Mouse (Mus musculus): ENCODE results near the gene Gpc2. TPM values are rescaled to one million over a fixed set of nuclear protein-coding genes. Genes with fewer than 3 reads are reported as not detected.

Gene Gpc2
- total RNA-seq, 2 experiments from 2014 or later = 0.06 TPM; not detected in 1

GRCm38 (mm10) chr5:138226491-138226890 is 53.3 kb downstream of the Gpc2 start:
- no peak for TF ChIP-seq CTCF (IDR thresholded peaks at IDR 0.05)
- no peak overlapping the region for H3K4me3 ChIP-seq
- no peak for DNase-seq
- intact Hi-C loops (cut with DNase I) = no loop called here
- no peak overlapping the region for H3K27ac ChIP-seq

- Histone ChIP-seq H3K27ac (no peak within 1 kb of the TSS), H3K4me3 (no peak within 1 kb of the TSS)
- intact Hi-C loops (cut with DNase I) = no loop called here
- DNase-seq = no peak
- TF ChIP-seq CTCF (IDR thresholded peaks at IDR 0.05) = no peak
These were observed 54.1 kb downstream of the Gpc2 start, which contains the start of gene Nxpe5 for GRCm38 (mm10) chr5:138225700-138226099. Gene Nxpe5, plus strand, starts transcription at chr5:138225898.

Other genes with a start within 250 kb of the Gpc2 start
- not detected for gene Smok3c, start 226.8 kb downstream of the Gpc2 start, total RNA-seq (2021)
- gene Zkscan1, start 194.9 kb downstream of the Gpc2 start, total RNA-seq (2021) = 10 to 100 TPM; 10.7 to 10.8 TPM
- 10 to 100 TPM; 12.7 to 17.0 TPM for gene Zscan21, start 163.1 kb downstream of the Gpc2 start, total RNA-seq (2021)
- gene Zfp113, start 124.3 kb downstream of the Gpc2 start, total RNA-seq (2021) = 1 to 10 TPM; 3.7 to 6.9 TPM
- gene Cops6, start 118.9 kb downstream of the Gpc2 start, total RNA-seq (2021) = 100 to 1,000 TPM in 1 of 2 experiments, 10 to 100 TPM in 1; 97.7 to 111 TPM
- gene Ap4m1, start 108.0 kb downstream of the Gpc2 start, total RNA-seq (2021) = 10 to 100 TPM in 1 of 2 experiments, 1 to 10 TPM in 1; 8.4 to 10.3 TPM
- gene Mcm7, start 107.6 kb downstream of the Gpc2 start, total RNA-seq (2021) = 1 to 10 TPM; 8.6 to 9.0 TPM
- gene Taf6, start 92.6 kb downstream of the Gpc2 start, total RNA-seq (2021) = 10 to 100 TPM; 30.5 to 33.1 TPM
- gene Cnpy4, start 92.5 kb downstream of the Gpc2 start, total RNA-seq (2021) = 1 to 10 TPM; 2.3 to 4.2 TPM
- 1 to 10 TPM; 1.3 to 1.4 TPM for gene Mblac1, start 85.7 kb downstream of the Gpc2 start, total RNA-seq (2021)
- gene Nxpe5, start 54.1 kb downstream of the Gpc2 start, total RNA-seq (2021) = under 1 TPM; 0.26 to 0.28 TPM
- gene Lamtor4, start 24.5 kb downstream of the Gpc2 start, total RNA-seq (2021) = 10 to 100 TPM; 51.7 to 53.8 TPM
- gene BC037034, start 16.0 kb downstream of the Gpc2 start, total RNA-seq (2021) = 1 to 10 TPM; 2.3 to 2.6 TPM
- gene Gal3st4, start 7.2 kb downstream of the Gpc2 start, total RNA-seq (2021) = under 1 TPM; 0.13 to 0.42 TPM
- not detected for gene Gm43720, start within 50 bp of the Gpc2 start, total RNA-seq (2021)
- gene Stag3, start 235 bp upstream of the Gpc2 start, total RNA-seq (2021) = not detected
- not detected for gene Pvrig, start 62.0 kb upstream of the Gpc2 start, total RNA-seq (2021)
- 1 to 10 TPM; 2.1 to 2.4 TPM for gene Zfp157, start 161.5 kb upstream of the Gpc2 start, total RNA-seq (2021)